Mouse (Mus musculus) liver, adult 2 months (tissue): ENCODE results near the gene Hsf2bp.

Experiments used
- CTCF ChIP-seq: fragments of 200-500 bp; IDR thresholded peaks from 2 replicates; pipeline ENCODE4 v1.5.1; 2011; ENCODE audit warnings: low read depth, low read length, control low read depth
- POLR2A ChIP-seq: fragments of 200-500 bp; IDR thresholded peaks from 2 replicates; pipeline ENCODE4 v1.6.1; 2011; ENCODE audit warnings: low read length, control low read depth; ENCODE audit not compliant: insufficient read depth; ENCODE audit errors: extremely low read depth

DNA sequence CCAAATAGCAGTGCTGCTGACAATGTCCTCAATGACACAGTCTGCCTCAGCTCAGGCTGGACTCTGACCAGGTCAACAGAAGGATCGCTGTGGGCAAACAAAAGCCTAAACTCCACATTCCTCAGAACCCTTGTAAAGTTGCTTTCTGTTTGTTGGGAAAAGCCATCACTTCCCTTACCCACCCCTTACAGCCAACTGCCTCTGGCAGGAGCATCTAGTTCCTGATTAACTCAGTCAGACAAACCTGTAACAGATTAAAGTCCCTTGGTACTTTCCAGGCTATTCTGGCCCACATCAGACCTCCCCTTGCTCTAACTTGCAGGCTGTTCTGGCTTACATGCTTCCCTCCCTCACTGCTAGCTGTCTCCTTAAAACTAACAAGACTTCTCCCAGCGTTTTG is 70.5 kb downstream of the Hsf2bp start:
- TF ChIP-seq CTCF (no peak), POLR2A (no peak)
